Mouse (Mus musculus) intestine, embryonic 16.5 days (tissue): ENCODE results near the gene Lpp. TPM values are rescaled to one million over a fixed set of nuclear protein-coding genes. Genes with fewer than 3 reads are reported as not detected.

Source experiments
- ATAC-seq: fragments of 200-750 bp; cut with Nextera tagmentation; 2 replicates; pipeline ENCODE4 v1.8.0; 2017; ENCODE audit warnings: moderate TSS enrichment, moderate library complexity
- H3K27ac ChIP-seq: fragments of 300-500 bp; sonication (generic); 2 replicates; pipeline ENCODE4 v1.5.1; 2014; ENCODE audit warnings: mild to moderate bottlenecking, low read length
- H3K27me3 ChIP-seq: fragments of 300-500 bp; sonication (generic); replicated peaks from 2 replicates; pipeline ENCODE4 v1.6.1; 2014; ENCODE audit warnings: low read length, control low read depth, mixed read lengths; ENCODE audit not compliant: control insufficient read depth, insufficient read depth
- H3K36me3 ChIP-seq: fragments of 300-500 bp; sonication (generic); 2 replicates; pipeline ENCODE4 v1.6.1; 2014; ENCODE audit warnings: low read length, control low read depth; ENCODE audit not compliant: control insufficient read depth, insufficient read depth
- H3K4me1 ChIP-seq: fragments of 300-500 bp; sonication (generic); 2 replicates; pipeline ENCODE4 v1.6.1; 2014; ENCODE audit warnings: low read length, control low read depth, mixed read lengths; ENCODE audit not compliant: control insufficient read depth, insufficient read depth
- H3K4me2 ChIP-seq: fragments of 300-500 bp; sonication (generic); 2 replicates; pipeline ENCODE4 v1.6.1; 2014; ENCODE audit warnings: low read depth, low read length, control low read depth
- H3K4me3 ChIP-seq: fragments of 300-500 bp; sonication (generic); 2 replicates; pipeline ENCODE4 v1.5.1; 2014; ENCODE audit warnings: mild to moderate bottlenecking, low read length
- H3K9ac ChIP-seq: fragments of 300-500 bp; sonication (generic); 2 replicates; pipeline ENCODE4 v1.6.1; 2014; ENCODE audit warnings: low read depth, low read length
- H3K9me3 ChIP-seq: fragments of 300-500 bp; sonication (generic); 2 replicates; pipeline ENCODE4 v1.6.1; 2016; ENCODE audit warnings: low read length, control low read depth; ENCODE audit not compliant: control insufficient read depth
- WGBS: fragments of 180-500 bp; shearing (Covaris S2); extraction: QIAGEN DNeasy Blood & Tissue Kit; methylation state at CpG from one replicate; pipeline ENCODE4 v1.1.7; 2014; 5-methylcytosine and 5-hydroxymethylcytosine counted together
- polyA plus RNA-seq: library from polyadenylated mRNA; unstranded; fragments of >200 nt; fragmentation: Nextera tagmentation; extraction: Ambion mirVana; gene quantifications from 2 replicates; pipeline ENCODE4 v1.2.1, GENCODE M21; 2015

The Lpp gene
- polyA plus RNA-seq, 1 experiment from 2014 or later, result 64.7 TPM

DNA sequence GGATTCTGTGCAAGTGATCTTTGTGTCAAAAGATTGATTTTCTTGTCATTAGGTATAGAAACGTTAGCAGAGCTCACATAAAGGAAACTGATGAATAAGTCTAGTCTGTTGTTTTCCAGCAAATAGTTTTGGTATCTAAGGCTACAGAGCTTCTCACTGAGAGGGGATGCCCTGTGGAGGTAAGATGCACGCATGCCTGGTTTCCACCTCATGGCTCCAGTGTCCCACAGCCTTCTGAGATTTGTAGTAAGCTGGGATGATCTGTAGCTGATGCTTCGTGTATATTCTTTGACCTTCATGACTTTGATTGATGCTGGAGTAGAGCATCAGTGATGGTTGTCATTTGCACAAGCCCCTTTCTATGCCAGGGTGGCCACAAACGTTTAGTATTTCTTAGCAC lies 414.3 kb downstream of the Lpp start:
- no peaks in the 10 kb centered on the region for H3K36me3 ChIP-seq
- H3K4me1 ChIP-seq, result no peaks in the 10 kb centered on the region
- no peak overlapping the region for H3K9ac ChIP-seq
- no peak overlapping the region for H3K27ac ChIP-seq
- H3K9me3 ChIP-seq, result no peaks in the 10 kb centered on the region
- ATAC-seq, result no peak
- H3K4me2 ChIP-seq, result no peak overlapping the region
- no peak overlapping the region for H3K4me3 ChIP-seq
- 58% methylated on average over 4 of the region's 4 CpGs for WGBS
- no peaks in the 10 kb centered on the region for H3K27me3 ChIP-seq

DNA sequence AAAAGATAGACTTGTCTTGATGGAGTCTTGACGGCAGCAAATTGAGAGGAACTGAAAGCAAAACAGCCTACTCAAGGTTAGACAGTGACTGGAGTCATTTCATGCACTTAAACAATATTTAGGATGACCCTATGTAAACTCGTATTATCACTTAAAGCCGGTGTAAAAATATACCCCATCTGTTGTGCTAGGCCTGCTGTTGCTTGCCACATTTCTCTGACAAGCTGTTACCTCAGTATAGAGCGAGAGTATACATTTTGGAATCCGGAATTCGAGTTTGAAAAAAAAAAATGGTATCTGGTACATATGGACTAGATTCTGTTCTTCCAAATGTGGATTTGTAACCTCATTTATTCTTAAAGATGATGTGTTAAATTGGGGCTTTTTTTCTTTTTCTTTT lies 416.5 kb downstream of the Lpp start:
- H3K36me3 ChIP-seq, result no peaks in the 10 kb centered on the region
- WGBS, result 91% methylated on average over 6 of the region's 6 CpGs
- H3K9me3 ChIP-seq, result no peaks in the 10 kb centered on the region
- H3K4me3 ChIP-seq, result no peak overlapping the region
- no peak for ATAC-seq
- no peaks in the 10 kb centered on the region for H3K4me1 ChIP-seq
- no peak overlapping the region for H3K9ac ChIP-seq
- H3K27ac ChIP-seq, result no peak overlapping the region
- no peak overlapping the region for H3K4me2 ChIP-seq
- no peaks in the 10 kb centered on the region for H3K27me3 ChIP-seq

DNA sequence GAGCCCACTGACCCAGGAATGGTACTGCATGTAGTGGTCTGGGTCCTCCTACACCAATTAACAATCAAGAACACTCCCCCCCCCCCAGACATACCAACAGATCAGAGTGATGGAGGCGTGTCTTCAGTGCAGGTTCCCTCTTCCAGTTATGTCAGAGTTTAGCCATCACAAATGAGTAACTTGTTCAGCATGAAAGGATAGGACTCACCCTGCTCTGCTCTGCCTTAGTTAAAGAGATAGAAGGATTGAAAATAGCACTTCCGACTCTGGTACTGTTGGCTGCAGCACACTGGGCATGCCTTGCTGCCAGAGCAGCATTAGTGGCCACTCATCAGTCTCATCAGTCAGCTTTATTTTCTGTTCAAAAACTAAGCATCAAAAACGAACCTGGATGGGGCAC lies 423.3 kb downstream of the Lpp start:
- H3K4me3 ChIP-seq, result no peak overlapping the region
- H3K9me3 ChIP-seq, result no peaks in the 10 kb centered on the region
- H3K36me3 ChIP-seq, result no peaks in the 10 kb centered on the region
- no peak for ATAC-seq
- no peak overlapping the region for H3K4me2 ChIP-seq
- WGBS, result 80% methylated on average over 3 of the region's 3 CpGs
- no peak overlapping the region for H3K9ac ChIP-seq
- no peaks in the 10 kb centered on the region for H3K4me1 ChIP-seq
- no peaks in the 10 kb centered on the region for H3K27me3 ChIP-seq
- H3K27ac ChIP-seq, result no peak overlapping the region

DNA sequence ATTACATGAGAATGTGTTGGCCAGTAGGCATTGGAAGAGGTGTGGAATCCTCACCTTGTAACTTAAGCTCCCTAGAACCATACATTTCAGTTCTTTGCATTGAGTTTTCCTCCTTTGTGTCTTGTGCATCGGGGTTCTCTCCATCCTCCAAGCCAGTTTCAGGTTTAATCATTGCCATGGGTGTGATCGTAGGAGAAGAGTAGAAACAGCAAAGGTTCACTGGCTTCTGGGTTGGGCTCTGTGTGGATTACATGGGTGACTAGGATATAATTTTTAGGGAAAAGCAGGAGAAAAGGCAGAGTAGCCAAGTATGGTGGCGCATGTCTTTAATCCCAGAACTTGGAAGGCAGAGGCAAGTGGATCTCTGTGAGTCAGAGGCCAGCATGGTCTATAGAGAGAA lies 424.1 kb downstream of the Lpp start:
- H3K4me2 ChIP-seq, result no peak overlapping the region
- WGBS, result 91% methylated on average over 3 of the region's 3 CpGs
- ATAC-seq, result no peak
- H3K4me1 ChIP-seq, result no peaks in the 10 kb centered on the region
- no peak overlapping the region for H3K27ac ChIP-seq
- H3K4me3 ChIP-seq, result no peak overlapping the region
- no peaks in the 10 kb centered on the region for H3K36me3 ChIP-seq
- no peaks in the 10 kb centered on the region for H3K9me3 ChIP-seq
- H3K9ac ChIP-seq, result no peak overlapping the region
- H3K27me3 ChIP-seq, result no peaks in the 10 kb centered on the region

DNA sequence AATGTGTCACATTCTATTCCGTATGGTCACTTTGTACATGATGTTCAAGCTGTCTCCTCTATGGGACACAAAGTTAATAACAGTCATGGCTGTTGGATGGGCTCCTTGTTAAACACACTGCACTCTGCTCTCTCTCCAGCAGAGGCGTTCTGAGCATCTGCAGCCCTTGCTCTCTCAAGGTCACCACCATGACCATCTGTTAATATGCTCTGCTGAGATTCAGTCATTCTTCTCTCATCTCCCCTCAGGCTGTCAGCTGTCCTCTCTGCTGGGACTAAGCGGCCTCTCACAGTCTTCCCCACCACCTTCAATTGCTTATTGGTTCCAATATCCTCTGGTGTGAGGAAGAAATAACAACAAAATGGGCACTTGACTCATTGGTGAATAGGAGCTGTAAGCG lies 425.8 kb downstream of the Lpp start:
- 67% methylated on average over 4 of the region's 4 CpGs for WGBS
- no peak overlapping the region for H3K4me2 ChIP-seq
- no peak for ATAC-seq

DNA sequence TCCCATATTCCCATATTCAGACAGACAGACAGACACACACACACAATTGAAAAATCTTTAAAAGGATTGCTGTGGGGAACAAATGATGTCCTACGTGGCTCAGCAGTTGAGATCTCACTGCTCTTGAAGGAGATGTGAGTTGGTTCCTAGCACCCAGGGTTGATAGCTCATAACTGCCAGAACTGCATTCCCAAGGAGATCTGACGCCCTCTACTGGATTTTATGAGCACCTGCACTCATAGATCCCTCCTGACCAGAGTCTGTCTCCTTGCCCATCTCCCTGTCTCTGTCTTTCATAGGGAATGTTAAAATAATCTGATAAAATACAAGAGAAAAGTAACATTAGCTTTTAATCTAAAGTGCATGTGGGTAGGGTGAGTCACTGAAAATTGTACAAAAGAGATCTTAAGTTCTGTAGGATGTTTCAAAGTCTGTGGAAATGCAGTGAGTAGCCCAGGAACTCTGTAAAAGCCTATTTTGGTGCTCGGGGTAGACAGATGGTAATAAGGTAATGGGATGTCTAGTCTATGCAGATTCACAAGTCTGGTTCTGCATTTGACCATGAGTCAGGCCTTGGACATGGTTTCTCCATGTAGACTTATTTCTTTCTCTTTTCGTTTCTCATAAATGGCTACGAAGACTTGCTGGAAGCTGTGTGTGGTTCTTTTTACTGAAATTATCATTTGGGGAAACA lies 429.0 kb downstream of the Lpp start:
- no peak for ATAC-seq
- Histone ChIP-seq H3K4me2 (no peak overlapping the region), H3K4me1 (no peaks in the 10 kb centered on the region), H3K27me3 (no peaks in the 10 kb centered on the region), H3K9me3 (no peaks in the 10 kb centered on the region), H3K36me3 (no peaks in the 10 kb centered on the region), H3K4me3 (no peak overlapping the region), H3K9ac (no peak overlapping the region), H3K27ac (no peak overlapping the region)
- whole genome bisulfite sequencing, result 93% methylated on average over 5 of the region's 5 CpGs

More for the DNA sequence above, 425.8 kb downstream of the Lpp start:
- Histone ChIP-seq H3K4me3 (no peak overlapping the region), H3K27me3 (no peaks in the 10 kb centered on the region), H3K36me3 (no peaks in the 10 kb centered on the region), H3K27ac (no peak overlapping the region), H3K4me1 (no peaks in the 10 kb centered on the region), H3K9ac (no peak overlapping the region), H3K9me3 (no peaks in the 10 kb centered on the region)

DNA sequence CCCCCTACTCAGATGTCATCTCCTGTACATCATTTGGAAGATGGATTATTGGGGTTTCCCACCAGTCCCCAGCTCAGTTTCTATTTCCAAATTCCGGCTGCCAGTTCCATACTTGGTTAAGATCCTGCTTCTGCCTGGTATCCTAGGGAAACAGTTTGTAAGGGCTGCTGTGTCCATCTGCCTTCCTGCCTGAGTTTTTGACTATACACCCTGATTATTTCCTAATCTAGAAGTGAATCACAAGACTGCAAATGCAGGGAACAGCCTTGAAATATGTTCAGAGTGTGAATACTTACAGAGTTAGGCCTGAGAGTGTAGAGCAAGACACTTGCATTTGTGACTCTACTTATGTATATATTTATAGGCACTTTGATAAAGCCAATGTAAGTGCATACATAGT lies 429.6 kb downstream of the Lpp start:
- no peak overlapping the region for H3K4me2 ChIP-seq
- H3K4me1 ChIP-seq, result no peaks in the 10 kb centered on the region
- no peaks in the 10 kb centered on the region for H3K9me3 ChIP-seq
- ATAC-seq, result no peak
- H3K27me3 ChIP-seq, result no peaks in the 10 kb centered on the region
- H3K27ac ChIP-seq, result no peak overlapping the region
- WGBS, result 94% methylated on average over 1 of the region's 1 CpGs
- no peaks in the 10 kb centered on the region for H3K36me3 ChIP-seq
- no peak overlapping the region for H3K4me3 ChIP-seq
- no peak overlapping the region for H3K9ac ChIP-seq

DNA sequence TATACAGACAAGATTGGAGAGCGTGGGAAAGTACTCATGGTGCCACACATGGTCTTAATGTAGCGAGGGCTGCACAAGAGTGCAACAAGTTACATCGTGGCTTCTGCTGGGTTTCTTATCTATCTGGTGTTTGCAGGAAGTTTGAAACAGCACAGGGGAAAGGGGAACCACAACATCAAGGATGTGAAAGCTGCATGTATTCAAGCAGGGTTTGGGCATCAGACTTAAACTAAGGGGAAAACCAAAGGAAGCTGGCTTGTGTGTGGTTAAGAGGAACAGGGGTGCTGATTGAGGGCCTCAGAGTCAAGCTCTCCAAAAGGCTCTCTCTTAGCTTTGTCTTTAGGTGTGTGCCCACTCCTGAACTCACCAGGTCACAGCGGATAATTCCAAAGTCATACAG lies 433.1 kb downstream of the Lpp start:
- ATAC-seq, result no peak
- H3K4me3 ChIP-seq, result no peak overlapping the region
- 82% methylated on average over 4 of the region's 4 CpGs for WGBS

DNA sequence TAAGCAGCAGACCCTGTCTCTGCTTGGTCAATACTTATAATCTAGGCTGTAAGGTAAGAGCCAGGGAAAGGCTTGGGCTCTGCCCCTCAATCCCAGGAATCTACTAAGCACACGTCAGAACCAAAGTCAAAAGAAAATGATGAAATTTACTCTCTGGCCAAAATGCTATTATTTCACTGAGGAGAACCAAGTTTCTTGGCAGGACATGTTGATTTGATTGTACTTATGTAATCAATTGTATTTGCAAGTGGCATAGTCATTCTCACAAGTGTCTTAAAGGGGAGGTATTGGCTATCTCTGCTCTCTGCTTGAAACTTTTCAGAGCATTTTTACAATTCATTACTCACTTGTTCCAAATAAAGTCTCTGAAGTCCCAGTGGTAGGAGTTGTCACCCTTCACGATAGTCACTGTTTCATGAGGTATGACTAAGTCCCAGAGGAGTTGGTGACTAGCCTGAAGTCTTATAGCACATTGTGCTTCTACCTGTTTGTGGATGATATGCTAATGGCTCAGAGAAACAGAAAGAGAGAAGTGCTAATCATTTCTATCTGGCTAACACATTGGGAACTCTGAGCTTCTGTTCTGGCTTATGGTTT lies 435.0 kb downstream of the Lpp start:
- H3K4me3 ChIP-seq, result no peak overlapping the region
- H3K9ac ChIP-seq, result no peak overlapping the region
- no peaks in the 10 kb centered on the region for H3K4me1 ChIP-seq
- H3K9me3 ChIP-seq, result no peaks in the 10 kb centered on the region
- H3K27ac ChIP-seq, result no peak overlapping the region
- no peaks in the 10 kb centered on the region for H3K36me3 ChIP-seq
- WGBS, result 78% methylated on average over 2 of the region's 2 CpGs
- H3K27me3 ChIP-seq, result no peaks in the 10 kb centered on the region
- no peak for ATAC-seq
- no peak overlapping the region for H3K4me2 ChIP-seq

More for the DNA sequence above, 433.1 kb downstream of the Lpp start:
- Histone ChIP-seq H3K9ac (no peak overlapping the region), H3K9me3 (no peaks in the 10 kb centered on the region), H3K27me3 (no peaks in the 10 kb centered on the region), H3K36me3 (no peaks in the 10 kb centered on the region), H3K4me1 (no peaks in the 10 kb centered on the region), H3K27ac (no peak overlapping the region), H3K4me2 (no peak overlapping the region)

DNA sequence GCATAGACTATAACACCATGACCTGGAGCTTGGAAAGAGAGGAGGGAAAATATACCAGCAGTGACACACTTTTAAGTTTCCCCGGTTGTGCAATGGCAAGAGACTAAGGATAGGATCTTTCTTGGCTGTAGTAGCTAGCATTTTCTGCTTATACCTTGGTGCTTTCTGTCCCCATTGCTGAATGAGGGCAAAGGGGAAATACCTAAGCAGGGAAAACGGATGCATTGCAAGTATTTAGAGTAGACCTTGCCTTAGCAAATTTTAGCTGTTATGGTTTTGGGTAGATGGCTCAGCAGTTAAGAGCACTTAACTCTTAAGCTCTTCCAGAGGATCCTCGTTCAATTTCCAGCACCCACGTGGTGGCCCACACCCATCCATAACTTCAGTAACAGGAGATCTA lies 436.6 kb downstream of the Lpp start:
- H3K9ac ChIP-seq, result no peak overlapping the region
- WGBS, result 82% methylated on average over 4 of the region's 4 CpGs
- H3K27me3 ChIP-seq, result no peaks in the 10 kb centered on the region
- no peaks in the 10 kb centered on the region for H3K36me3 ChIP-seq
- no peak for ATAC-seq
- H3K4me1 ChIP-seq, result no peaks in the 10 kb centered on the region
- no peaks in the 10 kb centered on the region for H3K9me3 ChIP-seq
- H3K4me2 ChIP-seq, result no peak overlapping the region
- no peak overlapping the region for H3K27ac ChIP-seq
- H3K4me3 ChIP-seq, result no peak overlapping the region
